Mouse (Mus musculus) right cerebral cortex, adult 18-20 months (tissue): Measurements from ENCODE around the gene Wwp2.

Experiments used
- DNase-seq: peaks from one replicate; pipeline ENCODE4 v3.0.0; 2022; ENCODE audit warnings: mixed read lengths

Gene Wwp2

DNA sequence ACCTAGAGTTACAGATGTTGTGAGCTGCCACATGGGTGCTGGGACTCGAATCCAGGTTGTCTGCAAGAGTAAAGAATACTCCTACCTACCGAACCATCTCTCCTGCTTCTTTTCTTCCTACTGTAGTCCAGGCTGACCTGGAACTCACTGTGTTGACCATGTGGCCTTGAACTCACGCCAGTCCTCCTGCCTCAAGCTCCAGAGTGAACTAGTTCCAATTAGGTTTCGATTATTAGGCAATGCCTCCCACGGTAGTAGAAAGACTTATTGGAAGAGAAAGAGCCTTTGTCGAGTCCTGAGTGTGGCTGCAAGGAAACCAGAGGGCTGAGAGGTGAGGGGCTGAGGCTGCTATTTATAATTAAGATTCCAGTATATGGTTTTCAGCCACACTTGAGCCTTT lies 42.6 kb downstream of the Wwp2 start:
- no peak for DNase-seq

DNA sequence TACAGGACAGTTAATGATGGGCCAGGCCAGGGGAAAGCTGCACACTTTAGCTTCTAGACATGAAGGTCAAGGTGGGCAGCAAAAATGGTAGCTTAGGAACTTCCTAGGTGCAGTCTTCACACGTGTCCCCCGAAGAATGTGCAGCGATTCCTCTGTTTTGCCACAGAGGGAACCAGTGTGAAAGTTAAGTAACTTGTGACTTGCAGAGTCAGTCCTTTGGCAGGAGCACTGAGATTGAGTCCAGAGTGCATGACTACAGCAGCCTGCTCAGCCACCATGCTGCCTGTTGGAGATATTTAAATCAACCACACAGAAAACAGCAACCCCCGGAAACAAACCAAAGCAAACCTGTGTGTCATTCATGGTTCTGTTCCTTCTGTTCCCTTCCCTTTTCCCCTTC lies 44.3 kb downstream of the Wwp2 start:
- no peak for DNase-seq

DNA sequence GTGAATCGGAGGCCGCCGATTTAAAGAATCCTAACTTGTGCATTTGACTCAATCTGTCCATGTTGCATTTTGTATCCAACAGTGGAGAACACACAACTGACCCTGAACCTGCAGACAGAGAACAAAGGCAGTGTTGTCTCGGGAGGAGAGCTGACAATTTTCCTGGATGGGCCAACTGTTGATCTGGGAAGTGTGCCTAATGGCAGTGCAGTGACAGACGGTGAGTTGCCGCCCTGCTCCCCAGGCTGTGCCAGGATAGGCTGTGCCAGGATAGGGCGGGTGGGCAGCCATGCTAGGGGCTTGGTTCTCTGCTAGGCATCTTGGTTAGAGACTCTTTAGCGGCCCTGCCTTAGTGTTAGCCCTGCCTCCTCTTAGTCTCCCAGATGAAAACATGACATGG lies 47.1 kb downstream of the Wwp2 start:
- peak; percentile 31 for DNase-seq

DNA sequence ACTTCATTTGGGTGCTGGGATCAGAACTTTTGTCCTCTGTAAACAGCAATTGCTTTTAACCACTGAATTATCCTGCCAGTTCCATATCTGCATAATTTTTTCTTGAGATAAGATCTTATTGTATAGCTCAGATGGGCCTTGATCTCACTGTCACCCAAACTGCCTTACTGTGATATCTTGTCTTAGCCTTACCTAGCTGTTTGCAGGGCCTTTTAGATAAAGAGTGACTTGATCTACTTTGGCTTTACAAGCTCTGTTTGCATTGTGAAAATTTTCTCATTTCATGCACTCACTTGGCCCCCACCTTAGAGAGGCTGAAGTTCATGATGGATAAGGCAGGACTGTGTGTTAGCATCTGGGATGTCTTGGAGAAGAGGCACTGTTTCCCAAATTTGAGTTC lies 48.8 kb downstream of the Wwp2 start:
- DNase-seq = no peak

DNA sequence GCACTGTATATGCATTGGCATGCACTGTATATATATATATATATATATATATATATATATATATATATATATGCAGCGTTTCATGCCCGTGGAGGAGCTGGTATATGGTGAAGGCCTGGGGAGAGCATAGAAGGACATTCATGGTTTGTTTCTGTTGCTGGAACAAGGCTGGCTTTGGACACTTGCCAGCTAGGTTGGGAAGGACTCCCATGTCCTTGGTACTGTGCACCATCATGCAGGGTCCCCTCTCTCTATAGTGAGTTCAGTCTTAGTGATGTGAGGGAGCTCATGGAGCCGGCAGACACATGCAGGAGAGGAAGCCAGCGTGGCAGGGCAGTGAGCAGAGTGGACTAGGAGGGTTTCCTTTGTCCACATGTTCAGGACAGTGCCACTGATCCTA lies 52.4 kb downstream of the Wwp2 start:
- no peak for DNase-seq

DNA sequence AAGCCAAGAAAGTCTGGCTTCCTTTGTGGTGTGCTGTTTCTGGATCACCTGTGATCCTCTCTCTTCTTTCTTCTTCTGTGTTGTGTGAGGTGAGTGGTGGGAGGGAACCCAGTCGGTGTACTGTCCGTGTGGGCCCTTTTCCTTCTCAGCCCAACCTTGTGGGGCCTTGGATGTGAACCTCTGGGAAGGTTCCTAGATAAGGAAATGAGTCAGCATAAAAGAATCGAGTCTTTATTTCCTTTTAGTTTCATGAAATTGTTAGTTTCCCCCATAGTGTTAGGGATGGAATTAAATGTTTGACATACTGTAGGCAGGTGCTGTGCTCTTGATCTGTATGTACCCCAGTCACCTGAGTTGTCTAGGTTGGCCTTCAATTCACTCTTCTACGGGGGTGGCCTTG lies 52.9 kb downstream of the Wwp2 start:
- DNase-seq = no peak

DNA sequence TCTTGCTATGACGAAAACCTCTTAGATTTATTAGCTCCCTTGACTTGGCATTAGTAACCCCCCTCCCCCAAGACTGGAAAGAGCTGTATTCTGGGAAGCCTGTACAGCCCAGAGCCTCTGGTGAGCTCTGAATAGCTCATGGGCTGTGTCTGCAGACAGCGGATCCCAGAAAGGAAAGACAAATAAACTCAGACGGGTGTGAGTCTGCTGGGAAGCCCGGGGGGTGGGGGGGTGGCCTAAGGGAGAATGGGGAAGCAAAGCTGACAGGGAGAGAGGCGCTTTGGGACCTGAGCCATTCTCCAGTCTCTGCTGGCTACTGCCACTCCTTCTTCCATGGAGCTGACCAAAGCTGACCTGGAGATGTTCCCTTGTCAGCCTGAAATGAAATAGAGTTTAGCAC lies 53.8 kb downstream of the Wwp2 start:
- DNase-seq = no peak

DNA sequence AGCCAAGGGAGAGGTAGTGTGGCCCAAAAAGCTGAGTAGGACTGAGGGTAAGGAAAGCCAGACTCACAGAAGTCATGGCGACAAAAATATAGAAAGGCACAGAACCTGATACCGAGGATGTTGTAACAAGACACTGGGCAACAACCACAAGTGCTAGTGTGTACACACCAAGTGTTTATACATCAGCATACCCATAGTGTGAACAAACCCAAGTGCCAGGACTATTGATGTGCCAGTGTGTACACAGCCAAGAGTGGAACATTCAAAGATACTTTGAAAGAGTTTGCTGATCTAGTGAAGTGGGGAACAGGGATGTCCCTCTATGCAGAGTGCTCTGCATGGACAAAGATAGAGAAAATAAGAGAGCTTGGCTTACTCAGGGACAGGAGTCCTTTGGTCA lies 54.5 kb downstream of the Wwp2 start:
- no peak for DNase-seq

DNA sequence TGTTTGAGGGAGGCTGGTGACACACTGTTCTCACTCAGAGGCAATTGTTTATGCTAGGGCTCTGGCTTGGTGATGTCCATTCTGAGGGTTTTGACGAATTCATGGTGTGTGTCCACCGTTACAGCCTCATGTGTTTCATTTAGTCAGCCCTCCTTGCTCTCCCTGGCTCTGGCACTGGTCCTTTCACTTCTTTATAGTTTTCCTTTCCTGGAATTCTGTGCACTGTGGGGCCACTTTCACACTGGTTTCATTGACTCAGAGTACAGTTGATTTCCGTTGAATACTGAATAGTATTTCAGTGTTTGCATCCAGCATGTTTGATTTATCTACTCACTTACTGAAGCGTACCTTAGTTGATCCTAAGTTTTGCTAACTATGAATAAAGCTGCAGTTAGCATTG lies 55.0 kb downstream of the Wwp2 start:
- DNase-seq = no peak

DNA sequence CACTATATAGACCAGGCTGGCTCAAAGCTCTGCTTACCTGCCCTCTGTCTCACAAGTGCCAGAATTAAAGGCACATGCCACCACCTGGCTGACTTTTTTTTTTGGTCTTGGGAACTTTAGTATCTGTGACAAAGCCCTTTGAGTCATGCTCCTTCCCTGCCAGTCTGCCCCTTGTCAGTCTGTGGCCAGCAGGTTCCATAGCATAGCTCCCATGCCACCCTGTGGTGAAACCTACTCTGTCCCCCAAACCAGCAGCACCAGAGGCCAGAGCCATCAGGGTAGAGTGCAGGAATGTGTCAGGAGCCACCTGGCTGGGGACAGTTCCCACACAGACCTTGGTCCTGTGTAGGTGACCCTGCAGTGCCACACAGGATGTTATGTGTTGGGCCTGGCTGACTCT lies 55.7 kb downstream of the Wwp2 start:
- no peak for DNase-seq

DNA sequence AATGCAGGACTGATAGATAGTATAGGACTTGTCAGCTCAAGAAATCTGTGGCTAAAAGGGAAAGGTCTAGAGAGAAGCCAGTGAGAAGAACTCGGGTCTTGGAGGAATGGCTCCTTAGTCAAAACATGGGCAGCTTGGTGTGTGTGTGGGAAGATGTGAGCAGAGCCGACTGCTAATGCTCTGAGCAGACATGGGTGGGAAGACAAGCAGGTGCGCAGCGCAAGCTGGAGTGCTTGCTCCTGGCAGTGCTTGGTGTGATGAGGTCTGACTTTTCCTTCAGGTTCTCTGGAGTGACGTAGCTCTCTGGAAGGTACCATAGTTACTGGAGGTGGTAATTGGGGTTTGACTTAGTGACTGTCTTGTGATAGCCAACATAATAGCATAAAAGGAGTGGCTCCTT lies 56.6 kb downstream of the Wwp2 start:
- DNase-seq = peak; percentile 53

DNA sequence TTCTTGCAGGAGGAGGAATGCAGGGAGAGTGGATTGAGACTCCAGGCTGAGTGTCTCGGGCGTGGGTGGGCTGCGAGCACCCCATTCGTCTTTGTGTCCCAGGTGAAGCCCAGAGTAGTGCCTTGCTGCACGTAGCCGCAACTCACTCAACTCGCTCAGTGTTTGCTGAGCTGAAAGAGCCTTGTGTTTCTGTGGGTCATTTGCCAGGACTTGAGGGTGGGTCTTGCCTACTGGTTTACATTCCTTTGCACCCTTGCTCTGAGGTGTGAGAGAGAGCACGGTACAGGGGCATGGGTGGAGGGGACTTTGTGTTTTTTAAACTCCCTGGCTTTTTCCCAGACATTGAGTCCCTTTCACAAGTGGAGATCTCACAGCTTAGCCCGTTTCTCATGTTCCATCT lies 59.3 kb downstream of the Wwp2 start:
- DNase-seq = no peak

DNA sequence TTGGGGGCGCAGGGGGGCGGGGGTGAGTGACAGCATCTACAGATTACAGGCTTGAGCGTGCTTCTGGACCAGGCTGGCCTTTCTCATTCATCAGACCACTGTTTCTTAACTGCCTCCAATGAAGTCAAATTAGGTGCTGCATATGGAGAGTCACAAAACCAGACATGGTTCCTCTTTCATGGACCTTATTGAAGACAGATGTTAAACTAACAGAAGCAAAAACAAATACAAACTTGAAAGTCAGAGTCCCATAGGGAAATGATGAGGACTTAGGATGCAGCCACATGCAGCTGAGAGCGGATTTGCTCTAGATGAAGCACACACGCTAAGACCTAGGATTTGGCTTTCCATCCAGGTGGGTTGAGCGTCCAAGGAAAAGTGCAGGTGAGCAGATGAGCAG lies 61.5 kb downstream of the Wwp2 start:
- DNase-seq = no peak

DNA sequence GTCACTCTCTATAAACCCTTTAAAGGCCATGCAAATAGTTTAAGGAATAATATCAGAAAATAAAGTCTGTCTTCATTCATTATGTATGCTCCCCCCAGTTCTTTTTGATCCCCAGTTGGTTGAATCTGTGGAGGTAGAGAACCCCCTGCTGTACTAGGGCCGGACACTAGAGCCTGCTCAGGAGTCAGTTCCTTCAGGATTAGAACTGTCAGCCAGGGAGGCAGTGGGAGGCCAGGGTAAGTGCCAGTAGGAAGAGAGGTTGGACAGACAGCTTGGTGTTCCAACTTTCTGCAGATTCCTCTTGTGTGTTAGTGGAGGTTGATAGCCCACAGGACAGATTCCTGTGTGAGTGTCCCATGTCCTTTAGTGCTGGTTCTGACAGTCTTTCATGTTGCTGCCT lies 62.2 kb downstream of the Wwp2 start:
- DNase-seq = no peak

DNA sequence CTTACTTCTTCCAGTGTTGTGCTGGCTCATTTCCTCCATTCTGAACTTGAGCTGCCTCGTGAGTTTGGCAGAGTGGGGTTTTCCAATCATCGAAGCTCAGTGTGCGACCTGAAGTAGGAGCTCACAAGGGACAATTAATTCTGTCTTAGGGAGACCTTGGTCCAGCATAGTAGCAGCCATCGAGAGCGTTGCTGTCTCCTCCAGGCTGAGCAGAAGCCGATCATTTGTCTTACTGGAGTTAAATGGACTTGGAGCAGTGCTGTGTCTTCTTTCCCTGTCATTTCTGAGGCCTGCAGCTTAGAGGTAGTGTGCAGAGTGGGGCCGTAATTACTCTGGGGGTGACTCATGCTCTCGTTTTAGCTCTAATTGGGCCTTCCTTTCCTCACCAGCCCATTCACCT lies 62.6 kb downstream of the Wwp2 start:
- DNase-seq = peak; percentile 43

DNA sequence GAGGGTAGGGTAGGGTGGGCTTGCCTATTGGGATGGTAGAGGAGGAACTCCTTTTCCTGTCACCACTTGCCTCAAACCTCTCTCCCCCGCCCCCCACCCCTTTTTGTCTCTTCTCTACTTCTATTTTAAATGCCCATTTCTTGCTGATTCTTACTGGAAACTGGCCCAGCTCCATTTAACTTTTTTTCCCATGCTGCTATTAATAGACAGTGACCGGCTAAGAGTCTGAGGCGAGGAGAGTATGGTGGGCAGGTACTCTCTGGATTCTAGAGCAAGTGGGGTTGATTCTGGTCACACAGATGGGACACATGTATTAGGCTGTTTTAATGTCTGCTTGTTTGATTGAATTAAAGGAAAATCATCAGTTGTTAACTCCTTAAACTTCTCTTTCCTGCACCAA lies 63.4 kb downstream of the Wwp2 start:
- no peak for DNase-seq

DNA sequence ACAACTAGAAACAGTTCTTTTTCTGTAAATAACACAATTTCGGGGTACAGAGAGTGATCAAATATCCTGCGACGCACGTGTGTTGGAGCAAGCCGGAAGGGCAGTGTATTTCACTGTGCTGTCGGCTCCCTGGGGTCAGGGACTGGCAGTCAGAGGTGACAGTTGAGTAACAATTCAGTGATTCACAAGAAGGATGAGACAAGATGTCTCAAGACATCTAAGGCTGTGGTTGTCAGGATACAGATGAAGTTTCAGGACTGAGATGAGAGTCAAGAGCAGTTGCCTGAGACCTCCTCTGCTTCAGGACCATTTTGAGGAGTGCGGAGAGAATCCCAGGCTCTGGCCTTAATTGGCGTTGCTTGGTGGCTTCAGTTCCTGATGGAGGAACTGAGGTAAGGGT lies 66.2 kb downstream of the Wwp2 start:
- DNase-seq = no peak

DNA sequence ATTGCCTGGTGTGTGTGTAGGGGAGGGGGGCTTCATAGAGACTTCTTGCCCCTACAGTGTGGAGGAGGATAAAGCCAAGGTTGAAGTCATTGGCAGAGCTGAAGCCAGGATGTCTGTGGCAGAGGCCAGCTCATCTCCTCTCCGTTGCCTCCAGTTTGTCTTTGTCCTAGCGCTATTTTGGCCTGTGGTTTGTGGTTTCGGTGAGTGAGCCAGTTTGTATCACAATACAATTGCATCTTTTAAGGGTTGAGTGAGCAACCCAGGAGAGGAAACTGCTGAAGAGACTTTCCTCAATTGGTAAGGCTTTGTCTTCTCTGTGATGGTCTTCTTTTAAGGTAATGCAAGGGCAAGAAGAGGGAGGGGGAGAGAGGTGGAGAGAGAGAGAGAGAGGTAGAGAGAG lies 66.8 kb downstream of the Wwp2 start:
- DNase-seq = no peak

DNA sequence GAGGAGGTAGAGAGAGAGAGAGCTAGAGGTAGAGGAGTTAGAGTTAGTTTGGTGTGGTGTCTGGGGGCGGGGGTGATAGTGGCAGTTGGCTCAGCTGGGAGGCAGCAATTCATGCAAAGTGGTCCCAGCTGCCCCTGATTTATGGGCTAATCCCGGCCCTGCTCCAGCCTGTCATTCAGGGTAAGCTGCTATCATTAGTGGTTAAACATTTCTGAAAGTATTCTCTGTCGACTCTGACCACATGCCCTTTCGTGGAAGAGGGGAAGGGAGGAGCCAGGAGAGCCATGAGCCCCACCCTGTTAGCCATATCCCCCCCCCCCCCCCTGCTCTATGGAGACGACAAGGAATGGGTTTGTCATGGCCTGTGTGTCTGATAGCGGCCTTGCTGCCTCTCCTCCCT lies 67.2 kb downstream of the Wwp2 start:
- DNase-seq = no peak

DNA sequence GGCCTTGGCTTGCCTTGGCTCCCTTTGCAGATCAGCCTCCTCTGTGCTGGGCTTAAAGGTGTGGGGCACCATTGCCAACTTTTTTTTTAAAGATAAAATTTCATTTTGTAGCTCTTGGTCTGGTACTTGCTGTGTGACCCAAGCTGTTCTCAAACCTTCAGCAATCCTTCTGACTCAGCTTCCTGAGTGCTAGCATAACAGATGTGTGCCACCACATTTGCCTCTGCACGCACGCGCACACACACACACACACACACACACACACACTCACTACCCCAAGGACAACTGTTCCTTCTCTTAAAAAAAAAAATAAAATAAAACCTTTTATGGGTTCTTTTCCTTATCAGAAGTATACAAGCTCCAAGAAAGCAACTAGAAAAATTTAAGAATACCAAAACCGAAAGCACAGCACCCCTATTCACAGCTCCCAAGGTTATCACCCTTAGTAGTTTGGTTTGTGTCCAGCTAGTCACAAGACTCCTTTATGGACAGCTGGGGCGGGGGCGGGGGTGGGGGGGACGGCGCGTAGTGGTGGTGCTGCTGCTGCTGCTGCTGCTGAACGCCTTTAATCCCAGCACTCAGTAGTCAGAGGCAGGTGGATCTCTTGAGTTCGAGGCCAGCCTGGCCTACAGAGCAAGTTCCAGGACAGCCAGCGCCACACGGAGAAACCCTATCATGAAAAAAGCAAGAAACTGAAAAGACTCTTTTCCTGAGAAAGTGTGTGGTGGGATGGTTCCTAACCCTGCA lies 68.2 kb downstream of the Wwp2 start:
- DNase-seq = no peak

DNA sequence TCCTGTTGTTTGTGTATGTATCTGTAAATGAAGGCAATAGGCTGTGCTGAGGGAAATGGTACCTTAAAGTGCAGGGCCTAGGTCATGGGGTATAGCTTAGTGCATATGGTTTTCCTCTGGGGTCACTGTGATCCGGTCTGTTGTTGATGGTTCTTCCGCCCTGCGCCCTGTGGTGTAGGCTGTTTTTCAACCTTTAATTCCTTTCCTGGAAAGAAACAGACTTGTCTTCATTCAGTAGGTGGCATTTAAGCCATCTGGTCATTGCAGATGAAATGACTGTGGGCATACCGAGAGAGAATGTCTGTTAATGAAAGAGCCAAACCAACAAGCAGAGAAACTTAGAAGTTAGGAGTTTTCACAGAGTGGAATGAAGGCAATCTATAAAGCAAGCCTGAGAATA lies 69.1 kb downstream of the Wwp2 start:
- DNase-seq = no peak

DNA sequence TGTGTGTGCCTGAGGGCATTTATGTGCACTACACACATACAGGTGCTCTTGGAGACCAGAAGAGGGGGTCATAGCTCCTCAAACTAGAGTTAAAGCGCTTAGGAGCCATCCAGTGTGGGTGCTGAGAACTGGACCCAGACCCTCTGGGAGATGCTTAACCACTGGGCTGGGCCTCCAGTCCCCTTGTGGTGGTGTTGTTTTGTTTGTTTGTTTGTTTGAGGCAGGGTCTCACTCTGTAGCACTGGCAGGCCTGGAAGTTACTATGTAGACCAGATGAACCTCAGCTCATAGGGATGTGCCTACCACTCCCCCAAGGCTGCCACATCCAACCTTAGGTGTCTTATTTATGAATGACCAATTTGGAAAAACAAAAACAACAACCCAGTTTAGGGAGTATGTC lies 70.9 kb downstream of the Wwp2 start:
- DNase-seq = no peak

DNA sequence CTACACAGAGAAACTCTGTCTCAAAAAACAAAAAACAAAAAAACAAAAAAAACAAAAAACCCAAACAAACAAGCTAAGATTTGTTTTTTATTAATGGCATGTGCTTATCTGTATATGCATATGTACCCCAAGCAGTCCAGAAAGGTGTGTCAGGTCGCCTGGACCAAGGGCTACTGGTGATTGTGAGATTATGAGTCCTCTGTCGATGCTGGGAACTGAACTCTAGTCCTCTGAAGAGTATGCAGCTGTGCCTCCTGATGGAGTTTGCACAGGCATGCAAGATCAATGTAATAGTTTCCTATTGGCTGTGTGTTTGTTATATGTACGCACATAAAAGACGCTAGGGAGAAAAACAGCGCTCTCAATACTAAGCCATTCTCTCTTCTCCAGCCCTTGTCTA lies 74.0 kb downstream of the Wwp2 start:
- no peak for DNase-seq

DNA sequence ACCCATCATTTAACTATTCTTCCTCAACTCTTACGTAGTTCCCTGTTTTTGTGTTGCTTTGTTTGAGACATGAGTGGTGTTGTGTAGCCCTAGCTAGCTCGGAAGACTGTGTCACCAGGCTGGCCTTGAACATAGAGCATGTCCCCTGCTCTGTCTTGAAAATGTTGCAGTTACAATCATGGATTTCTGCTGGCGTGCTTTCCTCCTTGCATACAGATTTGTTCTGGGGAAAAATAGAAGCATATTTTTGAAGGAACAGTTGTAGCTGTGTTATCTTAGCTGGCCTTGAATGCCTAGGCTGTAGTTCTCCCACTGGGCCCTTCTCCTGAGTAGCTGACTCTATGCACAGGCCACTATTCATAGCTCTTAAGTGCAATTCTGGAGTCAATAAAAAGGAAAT lies 74.6 kb downstream of the Wwp2 start:
- no peak for DNase-seq

DNA sequence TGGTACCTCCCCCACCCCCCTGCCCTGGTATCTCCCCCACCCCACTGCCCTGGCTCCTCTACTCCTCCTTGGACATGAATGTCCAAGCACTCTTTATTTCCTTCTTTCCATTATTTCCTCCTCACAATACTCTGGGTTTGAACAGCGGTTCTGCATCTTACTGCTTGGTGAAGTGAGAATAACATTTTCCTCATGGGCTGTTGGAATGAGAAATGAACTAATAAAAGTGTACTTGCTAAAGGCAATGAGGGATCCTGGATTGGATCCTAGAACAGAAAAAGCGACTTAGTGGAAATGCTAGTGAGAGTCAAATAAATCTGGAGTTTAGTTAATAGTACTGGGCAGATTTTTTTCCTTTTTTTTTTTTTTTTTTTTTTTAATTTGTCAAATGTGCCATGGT lies 77.1 kb downstream of the Wwp2 start:
- DNase-seq = no peak
